Mouse (Mus musculus): Measurements from ENCODE around the gene Ppm1m. TPM values are rescaled to one million over a fixed set of nuclear protein-coding genes. Genes with fewer than 3 reads are reported as not detected.

The Ppm1m gene
- 10 to 100 TPM; 15.4 to 15.8 TPM for total RNA-seq (2021)
- long read RNA-seq, experiment 1, transcript Ppm1m-203 (10 exons, 1,846 nt): major isoform, 15 of 18 reads
- long read RNA-seq, experiment 1, partial matches to known transcripts: 0 of 18 reads
- long read RNA-seq, experiment 1, other reads (novel, unspliced or antisense): 2 of 18 reads
- long read RNA-seq, experiment 2, transcript Ppm1m-203 (10 exons, 1,846 nt): major isoform, 7 of 13 reads
- long read RNA-seq, experiment 2, partial matches to known transcripts: 1 of 13 reads
- long read RNA-seq, experiment 2, other reads (novel, unspliced or antisense): 5 of 13 reads

GRCm38 (mm10) chr9:106199535-106200272, at the start of gene Ppm1m:
Gene Ppm1m, minus strand, starts transcription at chr9:106199746.
- no peak for DNase-seq (ENCODE audit: low spot score in 2 of 2)

GRCm38 (mm10) chr9:106242813-106243488, 43.4 kb upstream of the Ppm1m start:
- DNase-seq (ENCODE audit: low spot score in 2 of 2): no peak

- no peak for DNase-seq (ENCODE audit: low spot score in 2 of 2)
Measured at GRCm38 (mm10) chr9:106241541-106242164, 42.1 kb upstream of the Ppm1m start.

- no peak for DNase-seq (ENCODE audit: low spot score in 2 of 2)
Measured at GRCm38 (mm10) chr9:106237878-106238277, 38.3 kb upstream of the Ppm1m start.

GRCm38 (mm10) chr9:106237401-106237800, 37.9 kb upstream of the Ppm1m start:
- no peak for DNase-seq (ENCODE audit: low spot score in 2 of 2)

- DNase-seq (ENCODE audit: low spot score in 2 of 2): no peak
Measured at GRCm38 (mm10) chr9:106236818-106237211, 37.3 kb upstream of the Ppm1m start.

- no peak for DNase-seq (ENCODE audit: low spot score in 2 of 2)
Measured at GRCm38 (mm10) chr9:106236156-106236817, 36.7 kb upstream of the Ppm1m start.

- no peak for DNase-seq (ENCODE audit: low spot score in 2 of 2)
Measured at GRCm38 (mm10) chr9:106235194-106235830, 35.8 kb upstream of the Ppm1m start.

- DNase-seq (ENCODE audit: low spot score in 2 of 2): no peak
Measured at GRCm38 (mm10) chr9:106233953-106234352, 34.4 kb upstream of the Ppm1m start.

GRCm38 (mm10) chr9:106232956-106233355, 33.4 kb upstream of the Ppm1m start:
- DNase-seq (ENCODE audit: low spot score in 2 of 2): no peak

- DNase-seq (ENCODE audit: low spot score in 2 of 2): no peak
Measured at GRCm38 (mm10) chr9:106231816-106232215, 32.3 kb upstream of the Ppm1m start.

GRCm38 (mm10) chr9:106231220-106231619, 31.7 kb upstream of the Ppm1m start:
- DNase-seq (ENCODE audit: low spot score in 2 of 2): no peak

GRCm38 (mm10) chr9:106230734-106231106, 31.2 kb upstream of the Ppm1m start:
- DNase-seq (ENCODE audit: low spot score in 2 of 2): peak in 1 of 2 experiments; percentile 53

GRCm38 (mm10) chr9:106230051-106230733, 30.6 kb upstream of the Ppm1m start:
- DNase-seq (ENCODE audit: low spot score in 2 of 2): no peak

- DNase-seq (ENCODE audit: low spot score in 2 of 2): no peak
Measured at GRCm38 (mm10) chr9:106227790-106228429, 28.4 kb upstream of the Ppm1m start.

GRCm38 (mm10) chr9:106226151-106226682, 26.7 kb upstream of the Ppm1m start:
- no peak for DNase-seq (ENCODE audit: low spot score in 2 of 2)

GRCm38 (mm10) chr9:106225469-106226150, 26.1 kb upstream of the Ppm1m start:
- no peak for DNase-seq (ENCODE audit: low spot score in 2 of 2)

- DNase-seq (ENCODE audit: low spot score in 2 of 2): no peak
Measured at GRCm38 (mm10) chr9:106222994-106223393, 23.4 kb upstream of the Ppm1m start.

Measured in layer of hippocampus, postnatal 14 days (tissue).